Mouse (Mus musculus) cerebellum, adult 2 months (tissue): ENCODE measurements at regions not wholly inside any gene's neighbourhood (a gene's known extent, or its start where the extent isn't known, plus 50 kb on each side); places are given as distances from the start of the nearest gene placed in this dataset.

Experiments used
- CTCF ChIP-seq: fragments of 200-500 bp; IDR thresholded peaks from 2 replicates; pipeline ENCODE4 v1.5.1; 2011; ENCODE audit warnings: low read depth, mild to moderate bottlenecking, control low read depth, low read length, moderate library complexity, borderline replicate concordance; ENCODE audit not compliant: insufficient read depth
- POLR2A ChIP-seq: fragments of 200-500 bp; IDR thresholded peaks from 2 replicates; pipeline ENCODE4 v1.6.1; 2011; ENCODE audit warnings: low read length, control low read depth, borderline replicate concordance; ENCODE audit not compliant: insufficient read depth

DNA sequence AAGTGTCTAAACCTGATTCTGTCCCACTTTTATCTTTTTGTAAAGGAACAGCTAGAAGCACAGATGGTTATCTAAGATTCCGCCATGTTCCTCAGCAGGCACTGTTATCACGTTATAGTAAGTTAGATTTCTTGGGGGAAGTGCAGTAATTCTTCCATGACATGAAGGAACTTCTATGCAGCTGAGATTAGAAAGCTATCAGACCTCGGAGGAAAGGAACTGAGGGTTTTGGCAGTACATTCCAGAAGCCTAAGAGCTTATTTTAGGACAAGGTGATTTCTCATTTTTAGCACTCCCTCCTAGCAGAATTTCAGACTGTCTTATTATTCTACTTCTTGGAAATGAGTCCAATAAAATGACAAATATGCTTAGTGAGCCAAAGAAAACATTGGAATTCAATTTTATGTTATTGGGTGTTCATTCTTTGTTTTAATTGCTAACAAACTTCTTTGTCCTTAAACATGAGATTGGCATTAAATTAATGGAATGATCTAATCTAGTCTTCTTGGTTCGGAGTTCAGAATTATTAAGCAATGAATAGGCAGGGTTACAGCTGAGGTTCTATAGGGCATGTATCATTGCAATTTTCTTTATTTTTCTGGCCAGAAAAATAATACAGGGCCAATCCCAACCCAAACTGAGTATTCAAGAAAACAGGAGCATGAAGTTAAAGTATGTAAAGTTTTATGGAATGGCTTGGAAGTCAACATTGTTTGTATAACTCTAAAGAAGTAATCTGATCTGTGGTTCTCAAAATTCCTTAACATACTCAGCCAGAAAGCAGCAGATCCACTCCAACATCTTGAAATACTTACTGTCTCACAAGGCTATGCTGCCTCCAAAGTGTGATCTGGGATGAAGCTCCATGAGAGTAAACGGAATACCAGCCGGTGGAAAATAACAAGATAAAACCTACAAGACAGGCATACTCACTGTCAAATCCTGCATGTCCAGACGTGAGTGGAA lies 678.7 kb downstream of the Car8 start:
- TF ChIP-seq CTCF (no peak), POLR2A (no peak)
